Mouse (Mus musculus) left cerebral cortex, adult 2 months (tissue): ENCODE results near the gene Tmem54. TPM values are rescaled to one million over a fixed set of nuclear protein-coding genes. Genes with fewer than 3 reads are reported as not detected.

ENCODE experiments used
- DNase-seq, 2 experiments: peaks; one replicate each; pipeline ENCODE4 v3.0.0; 2021 to 2022; ENCODE audit warnings: low spot score in 2 of 2, mixed read lengths in 1 of 2; ENCODE audit errors: extremely low spot score in 1 of 2
- H3K27ac ChIP-seq: fragments of 200-600 bp; 2 replicates; pipeline ENCODE4 v1.8.1; 2022
- H3K4me3 ChIP-seq: fragments of 200-600 bp; 2 replicates; pipeline ENCODE4 v1.8.1; 2022
- CTCF ChIP-seq: fragments of 200-600 bp; IDR thresholded peaks from 2 replicates; pipeline ENCODE4 v1.8.1; 2022; ENCODE audit warnings: antibody characterized with exemption, mild to moderate bottlenecking, moderate library complexity
- intact Hi-C: fragments of 180-260 bp; cut with DNase I; formaldehyde crosslinking; loops from one replicate; pipeline ENCODE4 v1.15.1; 2025
- total RNA-seq, 2 experiments: library from RNA; stranded (reverse); gene quantifications; 2 replicates each; pipeline ENCODE4 v1.2.3; 2021

Tmem54 gene
- total RNA-seq, 2 experiments from 2014 or later = not detected

DNA sequence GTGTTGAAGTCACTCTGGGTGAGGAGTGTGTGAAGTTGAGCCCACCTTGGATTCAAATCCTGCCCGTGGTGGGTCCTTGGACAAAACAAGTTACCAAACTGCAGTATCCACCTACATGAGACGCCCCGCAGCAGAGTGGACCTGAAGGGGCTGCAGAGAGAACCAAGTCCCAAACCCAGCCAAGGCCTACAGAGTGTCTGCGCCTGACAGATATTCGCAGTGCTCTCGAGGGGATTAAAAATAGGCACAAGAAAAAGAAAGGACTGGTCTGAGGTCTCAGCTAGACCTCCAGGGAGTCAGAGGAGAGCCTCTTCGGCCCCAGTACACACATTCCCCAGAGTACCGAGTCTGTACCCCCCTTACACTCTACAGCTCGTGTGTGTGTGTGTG, 30.8 kb downstream of the Tmem54 start:
- DNase-seq = no peak
- Histone ChIP-seq H3K4me3 (peak overlapping the region; percentile 61), H3K27ac (peak overlapping the region; percentile 94)
- no peak for TF ChIP-seq CTCF
- intact Hi-C loops = loop anchor here (10.0 kb wide), 1 partner anchor 319 kb away; no protein-coding TSS in a partner anchor

DNA sequence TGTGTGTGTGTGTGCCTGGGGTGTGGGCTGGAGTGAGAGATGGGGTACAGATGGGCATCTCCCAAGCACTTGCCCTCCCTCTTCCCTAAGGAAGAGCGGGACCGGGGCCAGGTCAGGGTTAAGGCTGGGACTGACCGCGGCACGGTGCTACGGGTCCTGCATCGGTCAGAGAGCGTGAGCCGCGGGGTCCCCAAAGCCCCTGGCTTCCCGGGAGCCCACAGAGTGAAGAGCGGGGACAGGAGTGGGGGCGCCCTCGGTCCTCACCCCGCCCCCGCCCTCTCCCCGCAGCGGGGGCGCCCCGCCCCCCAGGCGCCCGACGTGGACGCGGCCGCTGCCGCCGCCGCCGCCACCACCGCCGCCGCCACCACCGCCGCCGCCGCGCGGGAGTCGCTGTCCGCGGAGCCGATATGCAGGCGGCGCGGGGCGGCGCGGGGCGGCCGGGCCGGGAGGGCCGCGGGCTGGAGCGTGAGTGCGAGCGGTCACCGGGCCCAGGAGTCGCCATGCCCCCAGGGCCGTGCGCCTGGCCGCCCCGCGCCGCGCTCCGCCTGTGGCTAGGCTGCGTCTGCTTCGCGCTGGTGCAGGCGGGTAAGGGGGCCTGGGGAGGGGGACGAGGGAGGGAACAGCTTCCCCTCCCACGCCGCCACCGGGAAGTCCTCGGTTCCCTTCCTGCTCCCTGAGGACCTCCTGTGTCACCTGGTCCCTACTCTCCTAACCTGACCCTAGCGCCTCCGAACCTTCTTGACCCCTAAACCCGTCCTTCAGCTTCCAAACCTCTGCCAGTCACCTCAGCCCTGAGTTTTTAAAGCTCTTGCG, 31.4 kb downstream of the Tmem54 start, which contains the start of gene Fndc5:
Fndc5 (plus strand) TSS at position 421 of the 813 bp plus-strand sequence.
- peak in 1 of 2 experiments; percentile 30 for DNase-seq
- peak within 1 kb of the TSS; percentile 61 for H3K4me3 ChIP-seq
- no peak for TF ChIP-seq CTCF
- intact Hi-C loops = loop anchor here (10.0 kb wide), 1 partner anchor 318 kb away; no protein-coding TSS in a partner anchor
- H3K27ac ChIP-seq = peak within 1 kb of the TSS; percentile 94

DNA sequence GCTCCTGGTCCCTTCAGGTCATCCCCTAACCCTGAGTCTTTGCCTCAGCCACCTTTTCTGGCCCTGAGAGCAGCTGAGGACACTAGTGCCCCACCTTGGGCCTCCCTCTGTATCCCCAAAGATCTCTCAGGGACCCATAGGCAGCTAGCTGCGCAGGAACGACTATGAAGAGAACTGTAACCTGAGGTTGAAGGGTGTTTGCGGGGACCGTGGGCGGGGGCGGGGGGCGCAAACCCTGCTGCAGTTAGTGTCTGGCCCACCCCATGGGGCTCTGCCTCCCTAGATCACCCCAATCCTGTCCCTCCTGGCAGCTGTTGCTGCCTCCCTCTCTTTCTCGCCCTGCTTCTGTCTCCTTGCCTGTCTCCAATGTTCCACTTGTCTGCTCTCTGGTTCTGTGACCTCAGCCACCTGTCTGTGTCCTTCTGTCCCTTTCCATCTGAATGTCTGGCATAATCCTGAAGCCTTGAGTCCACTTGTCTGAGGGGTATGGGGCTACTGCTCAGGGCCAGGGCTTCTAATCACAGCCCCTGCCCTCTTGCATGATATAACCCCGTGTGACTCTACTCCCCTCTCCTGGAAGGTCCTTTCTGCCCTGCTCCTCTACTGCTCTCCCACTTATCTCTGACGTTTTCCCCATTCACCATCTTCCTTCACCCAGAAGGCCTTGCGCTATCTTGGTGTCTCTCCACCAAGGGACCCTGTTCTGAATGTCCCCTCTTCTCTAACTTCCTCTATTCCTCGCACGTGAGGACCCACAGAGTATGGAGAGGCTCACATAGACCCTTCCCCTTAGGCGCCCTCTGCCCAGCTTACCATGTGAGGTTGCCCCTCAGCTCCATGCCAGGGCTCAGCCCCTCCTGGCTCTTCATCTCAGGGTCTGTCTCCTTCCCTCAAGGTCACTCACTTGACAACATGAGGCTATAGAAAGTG, 32.3 kb downstream of the Tmem54 start:
- TF ChIP-seq CTCF = no peak
- intact Hi-C loops = loop anchor here (10.0 kb wide), 1 partner anchor 317 kb away; no protein-coding TSS in a partner anchor
- peak overlapping the region; percentile 87 for H3K27ac ChIP-seq

DNA sequence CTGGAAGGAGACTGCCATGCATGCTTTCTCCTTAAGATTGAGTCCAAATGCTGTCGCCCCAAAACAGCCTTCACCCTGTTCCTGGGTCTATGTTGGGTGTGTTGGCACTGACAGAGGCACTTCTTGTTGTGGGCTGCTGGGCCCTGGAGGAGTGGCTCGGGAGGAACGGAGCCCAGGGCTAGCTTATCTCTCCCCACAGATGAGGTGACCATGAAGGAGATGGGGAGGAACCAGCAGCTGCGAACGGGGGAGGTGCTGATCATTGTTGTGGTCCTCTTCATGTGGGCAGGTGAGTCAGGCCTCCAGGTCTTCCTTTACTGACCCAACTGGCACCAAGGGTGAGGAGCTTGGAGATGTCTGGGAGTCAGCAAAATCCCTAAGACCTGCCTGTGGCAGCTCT, 34.3 kb downstream of the Tmem54 start:
- no peak for DNase-seq
- TF ChIP-seq CTCF = no peak
- intact Hi-C loops = loop anchor here (10.0 kb wide), 1 partner anchor 315 kb away; no protein-coding TSS in a partner anchor
- H3K27ac ChIP-seq = no peak overlapping the region
- H3K4me3 ChIP-seq = no peak overlapping the region

More for the DNA sequence above, 32.3 kb downstream of the Tmem54 start:
- peak overlapping the region; percentile 61 for H3K4me3 ChIP-seq
- DNase-seq = peak in 1 of 2 experiments; percentile 14

DNA sequence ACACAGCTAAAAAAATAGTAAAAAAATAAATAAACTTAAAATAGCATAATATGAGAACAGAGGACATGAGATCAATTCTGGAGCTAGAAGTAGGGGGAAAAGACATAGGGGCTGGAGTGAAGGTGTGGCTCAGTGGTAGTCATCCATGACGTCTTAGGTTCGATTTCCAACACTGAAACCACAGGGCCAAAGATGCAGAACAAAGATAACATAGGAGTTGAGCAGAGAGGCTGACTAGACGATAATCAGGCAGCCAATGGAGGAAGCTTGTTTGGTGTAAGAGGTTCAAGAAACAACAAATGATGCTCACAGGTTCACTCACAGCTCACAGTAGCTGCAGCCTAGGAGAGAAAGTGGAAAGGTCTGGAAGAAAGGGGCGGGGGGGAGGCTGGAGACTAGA, 35.5 kb downstream of the Tmem54 start:
- TF ChIP-seq CTCF = no peak
- no peak overlapping the region for H3K4me3 ChIP-seq
- DNase-seq = no peak
- intact Hi-C loops = no loop called here
- H3K27ac ChIP-seq = no peak overlapping the region

DNA sequence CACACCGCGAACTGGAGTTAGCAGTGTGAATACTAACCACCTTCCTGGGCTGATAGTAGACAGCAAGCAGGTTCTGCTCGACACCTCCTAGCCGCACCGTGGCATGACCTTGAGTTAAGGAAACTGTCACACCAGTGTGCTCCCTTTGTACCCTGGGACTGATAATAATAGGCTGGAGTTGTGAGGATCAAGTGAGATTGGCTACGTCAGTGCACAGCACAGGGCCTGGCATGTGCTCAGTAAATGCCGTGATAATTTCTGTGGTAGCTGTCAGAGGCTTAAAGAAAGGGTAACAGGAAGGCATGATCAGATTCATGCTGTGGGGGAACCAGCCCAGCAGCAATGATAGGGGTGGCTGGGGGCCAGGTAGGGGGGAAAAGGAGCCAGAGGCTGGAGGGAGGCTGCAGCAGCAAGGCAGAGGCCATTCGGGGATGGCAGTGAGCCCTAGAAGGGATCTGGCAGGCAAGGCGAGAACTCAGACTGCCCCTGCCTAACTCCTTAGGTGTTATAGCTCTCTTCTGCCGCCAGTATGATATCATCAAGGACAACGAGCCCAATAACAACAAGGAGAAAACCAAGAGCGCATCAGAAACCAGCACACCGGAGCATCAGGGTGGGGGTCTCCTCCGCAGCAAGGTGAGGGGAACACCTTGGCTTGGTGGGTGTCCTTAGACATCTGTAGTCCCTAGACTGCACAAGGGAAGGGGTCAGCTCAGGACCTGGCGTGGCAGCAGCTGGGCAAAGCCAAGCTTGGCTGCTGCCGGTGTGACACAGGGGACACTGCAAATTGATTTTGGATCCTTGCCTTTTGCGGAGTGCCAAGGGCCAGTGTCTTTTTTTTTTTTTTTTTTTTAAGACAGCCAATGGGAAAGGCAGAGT, 36.5 kb downstream of the Tmem54 start:
- peak overlapping the region; percentile 55; the same call in 1 of the 2 replicates for H3K27ac ChIP-seq
- peak in 1 of 2 experiments; percentile 10 for DNase-seq
- no peak overlapping the region for H3K4me3 ChIP-seq
- intact Hi-C loops = no loop called here
- TF ChIP-seq CTCF = no peak

DNA sequence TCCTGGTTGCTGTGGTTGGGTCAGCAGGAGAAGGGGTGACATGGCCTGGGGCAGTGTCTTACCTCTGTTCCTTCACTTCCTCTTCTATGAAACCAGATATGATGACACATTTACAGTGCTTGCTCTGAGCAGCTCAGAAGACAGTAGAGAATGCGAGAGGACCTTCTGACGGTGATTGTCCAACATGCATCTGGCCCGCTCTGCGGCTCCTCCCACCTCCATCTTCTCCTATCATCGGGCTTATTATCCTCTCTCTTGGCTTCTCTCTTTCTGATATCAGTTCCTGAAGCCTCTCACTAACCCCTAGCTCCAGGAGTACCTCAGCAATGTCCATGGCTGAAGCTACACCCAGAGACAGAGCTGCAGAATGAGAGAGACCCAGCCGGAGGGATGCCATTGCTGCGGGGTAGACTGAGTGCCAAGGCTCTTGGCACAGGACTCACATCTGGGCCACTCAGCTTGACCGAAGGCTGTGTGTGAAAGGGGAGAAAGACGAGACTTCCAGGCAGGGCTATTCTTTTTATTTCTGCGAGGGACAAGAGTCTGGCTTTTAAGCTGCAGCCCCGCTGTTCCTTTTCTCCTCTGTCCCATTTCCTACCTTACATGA, 37.2 kb downstream of the Tmem54 start:
- DNase-seq = peak in 1 of 2 experiments; percentile 12
- intact Hi-C loops = no loop called here
- H3K4me3 ChIP-seq = no peak overlapping the region
- peak overlapping the region; percentile 77; the same call in 1 of the 2 replicates for H3K27ac ChIP-seq
- TF ChIP-seq CTCF = no peak

DNA sequence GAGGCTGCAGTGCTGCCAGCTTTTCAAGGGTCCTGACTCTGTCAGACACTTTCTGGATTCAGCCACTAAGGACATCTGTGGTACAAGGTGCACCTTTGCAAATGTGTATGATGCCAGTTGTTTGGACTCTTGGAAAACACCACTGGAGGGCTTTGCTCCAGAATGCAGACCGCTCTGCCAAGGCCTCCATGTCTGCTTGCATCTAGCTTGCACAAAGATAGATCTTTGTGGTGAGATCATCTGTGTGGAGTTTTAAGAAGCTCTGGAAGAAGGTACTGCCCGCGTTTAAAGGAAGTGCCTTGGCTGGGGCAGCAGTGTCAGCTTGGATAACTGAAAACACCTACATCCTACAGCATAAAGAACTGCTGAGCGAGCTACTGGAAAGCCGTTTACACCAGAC, 38.2 kb downstream of the Tmem54 start:
- peak in 1 of 2 experiments; percentile 21 for DNase-seq
- intact Hi-C loops = no loop called here

DNA sequence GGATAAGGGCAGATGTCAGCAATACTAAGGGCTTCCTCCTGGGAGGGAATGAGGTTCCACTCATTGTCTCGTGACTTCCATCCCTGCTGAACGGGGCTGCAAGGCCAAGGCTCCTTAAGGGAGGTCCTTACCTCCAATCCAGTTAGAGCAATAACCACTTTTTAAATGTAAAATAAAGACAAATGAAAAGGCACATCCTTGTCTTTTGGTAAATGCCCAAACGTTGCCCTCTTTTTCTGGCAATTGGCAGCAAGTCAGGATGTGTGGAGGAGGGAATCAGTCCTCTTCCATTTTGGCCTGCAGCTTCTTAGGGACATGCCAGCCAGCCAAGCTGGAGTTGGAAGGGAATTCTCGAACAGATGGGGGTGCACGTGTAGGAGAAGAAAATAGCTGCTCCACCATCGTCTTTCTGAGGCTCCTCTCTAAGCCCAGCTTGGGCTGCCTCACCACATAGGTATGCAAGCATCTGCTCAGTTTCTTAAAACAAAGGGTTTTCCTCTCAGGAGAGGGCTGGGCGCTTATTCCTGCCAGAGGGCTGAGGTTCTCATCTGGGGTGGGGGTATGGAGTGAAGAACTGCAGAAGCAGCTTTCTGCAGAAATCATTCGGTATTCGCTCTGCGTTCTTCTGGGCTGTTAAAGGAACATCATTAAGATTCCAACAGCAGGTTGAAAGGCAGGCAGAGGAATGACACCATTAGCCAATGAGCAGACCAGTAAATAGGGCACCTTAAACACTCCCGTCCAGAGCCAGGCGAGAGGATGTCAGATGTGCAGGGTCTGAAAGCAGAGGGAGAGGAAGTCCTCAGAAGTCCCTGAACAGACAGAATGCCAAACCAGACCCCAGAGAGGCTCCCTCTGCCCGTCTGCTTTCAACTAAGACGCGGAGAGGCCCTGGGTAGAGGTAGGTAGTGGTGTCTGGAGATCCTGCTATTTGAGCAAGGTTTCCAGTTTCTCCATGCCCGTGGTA, 39.3 kb downstream of the Tmem54 start:
- DNase-seq = peak; percentile 67 to 87
- no peak overlapping the region for H3K4me3 ChIP-seq
- intact Hi-C loops = loop anchor here (1.0 kb wide), 1 partner anchor 119 kb away; no protein-coding TSS in a partner anchor
- H3K27ac ChIP-seq = peak overlapping the region; percentile 85
- TF ChIP-seq CTCF = no peak

More for the DNA sequence above, 38.2 kb downstream of the Tmem54 start:
- no peak for TF ChIP-seq CTCF
- Histone ChIP-seq H3K27ac (peak overlapping the region; percentile 77), H3K4me3 (no peak overlapping the region)
